Mouse (Mus musculus): Measurements from ENCODE around the gene BC028528.
"Not testable (repeated sequence)": the region's sequence is repeated elsewhere in the genome, so short reads cannot be mapped to it uniquely, and the experiment has no call there.

The BC028528 gene

GRCm38 (mm10) chr3:95879063-95879462, 12.7 kb downstream of the BC028528 start:
- DNase-seq (ENCODE audit: extremely low spot score), result no peak

GRCm38 (mm10) chr3:95872048-95872447, 19.8 kb downstream of the BC028528 start:
- DNase-seq (ENCODE audit: extremely low spot score), result no peak

- peak; percentile 85 for DNase-seq (ENCODE audit: extremely low spot score)
Observed at GRCm38 (mm10) chr3:95871392-95871867, 20.4 kb downstream of the BC028528 start, which contains the start of gene Mrps21. TSS of gene Mrps21 (minus strand) at chr3:95871519.

- no peak for DNase-seq (ENCODE audit: extremely low spot score)
Observed at GRCm38 (mm10) chr3:95870976-95871375, 20.8 kb downstream of the BC028528 start.

GRCm38 (mm10) chr3:95867408-95867807, 24.4 kb downstream of the BC028528 start:
- no peak for DNase-seq (ENCODE audit: extremely low spot score)

GRCm38 (mm10) chr3:95866071-95866470, 25.7 kb downstream of the BC028528 start:
- no peak for DNase-seq (ENCODE audit: extremely low spot score)

- no peak for DNase-seq (ENCODE audit: extremely low spot score)
Observed at GRCm38 (mm10) chr3:95865571-95865970, 26.2 kb downstream of the BC028528 start.

GRCm38 (mm10) chr3:95865050-95865449, 26.8 kb downstream of the BC028528 start:
- no peak for DNase-seq (ENCODE audit: extremely low spot score)

- no peak for DNase-seq (ENCODE audit: extremely low spot score)
Observed at GRCm38 (mm10) chr3:95863578-95863977, 28.2 kb downstream of the BC028528 start.

- peak; percentile 72 for DNase-seq (ENCODE audit: extremely low spot score)
Observed at GRCm38 (mm10) chr3:95861796-95862195, 30.0 kb downstream of the BC028528 start.

- DNase-seq (ENCODE audit: extremely low spot score), result no peak
Observed at GRCm38 (mm10) chr3:95861216-95861615, 30.6 kb downstream of the BC028528 start.

GRCm38 (mm10) chr3:95860323-95860722, 31.5 kb downstream of the BC028528 start:
- no peak for DNase-seq (ENCODE audit: extremely low spot score)

GRCm38 (mm10) chr3:95858278-95858677, 33.5 kb downstream of the BC028528 start:
- not testable (repeated sequence) for DNase-seq (ENCODE audit: extremely low spot score)

- DNase-seq (ENCODE audit: extremely low spot score), result not testable (repeated sequence)
Observed at GRCm38 (mm10) chr3:95857050-95857449, 34.8 kb downstream of the BC028528 start.

GRCm38 (mm10) chr3:95856115-95856514, 35.7 kb downstream of the BC028528 start:
- DNase-seq (ENCODE audit: extremely low spot score), result no peak

- peak; percentile 91 for DNase-seq (ENCODE audit: extremely low spot score)
Observed at GRCm38 (mm10) chr3:95855502-95856089, 36.2 kb downstream of the BC028528 start, which contains the start of gene Prpf3. TSS of gene Prpf3 (minus strand) at chr3:95855885.

GRCm38 (mm10) chr3:95851317-95851716, 40.5 kb downstream of the BC028528 start:
- DNase-seq (ENCODE audit: extremely low spot score), result no peak

GRCm38 (mm10) chr3:95850611-95851010, 41.2 kb downstream of the BC028528 start:
- no peak for DNase-seq (ENCODE audit: extremely low spot score)

GRCm38 (mm10) chr3:95842503-95843214, 49.1 kb downstream of the BC028528 start:
- DNase-seq (ENCODE audit: extremely low spot score), result no peak

- no peak for DNase-seq (ENCODE audit: extremely low spot score)
Observed at GRCm38 (mm10) chr3:95839250-95839649, 52.6 kb downstream of the BC028528 start.
